Mouse (Mus musculus) bone marrow, adult 2 months (tissue): ENCODE data around the gene Slc38a6. TPM values are rescaled to one million over a fixed set of nuclear protein-coding genes. Genes with fewer than 3 reads are reported as not detected.

Experiments
- H3K27ac ChIP-seq: fragments of 200-500 bp; 2 replicates; pipeline ENCODE4 v1.5.1; 2012; ENCODE audit warnings: low read depth, mild to moderate bottlenecking, control low read depth, inconsistent platforms, low read length; ENCODE audit not compliant: control insufficient read depth, poor library complexity, insufficient read depth
- H3K4me1 ChIP-seq: fragments of 200-500 bp; 2 replicates; pipeline ENCODE4 v1.6.1; 2011; ENCODE audit warnings: low read length; ENCODE audit not compliant: control insufficient read depth, insufficient read depth
- H3K4me3 ChIP-seq: fragments of 200-500 bp; replicated peaks from 2 replicates; pipeline ENCODE3; 2011; ENCODE audit warnings: mild to moderate bottlenecking, low read depth, low read length, control low read depth; ENCODE audit not compliant: control insufficient read depth
- CTCF ChIP-seq: fragments of 200-500 bp; IDR thresholded peaks from 2 replicates; pipeline ENCODE4 v1.5.1; 2011; ENCODE audit warnings: low read length, control low read depth; ENCODE audit not compliant: control insufficient read depth, insufficient read depth
- POLR2A ChIP-seq: fragments of 200-500 bp; IDR thresholded peaks from 2 replicates; pipeline ENCODE4 v1.6.1; 2011; ENCODE audit warnings: low read depth, mild to moderate bottlenecking, control low read depth, low read length, borderline replicate concordance; ENCODE audit not compliant: control insufficient read depth
- WGBS: fragments of 180-500 bp; shearing (Covaris S2); methylation state at CpG from one replicate; pipeline ENCODE4 v1.1.7; 2018; 5-methylcytosine and 5-hydroxymethylcytosine counted together
- polyA plus RNA-seq: library from polyadenylated mRNA; stranded (reverse); fragments of >200 nt; gene quantifications from 2 replicates; pipeline ENCODE4 v1.2.4, GENCODE M21; 2011; ENCODE audit warnings: low replicate concordance; ENCODE audit not compliant: missing spikeins, insufficient read depth, insufficient read length

Gene Slc38a6
- polyA plus RNA-seq, 1 experiment: 6.3 TPM

DNA sequence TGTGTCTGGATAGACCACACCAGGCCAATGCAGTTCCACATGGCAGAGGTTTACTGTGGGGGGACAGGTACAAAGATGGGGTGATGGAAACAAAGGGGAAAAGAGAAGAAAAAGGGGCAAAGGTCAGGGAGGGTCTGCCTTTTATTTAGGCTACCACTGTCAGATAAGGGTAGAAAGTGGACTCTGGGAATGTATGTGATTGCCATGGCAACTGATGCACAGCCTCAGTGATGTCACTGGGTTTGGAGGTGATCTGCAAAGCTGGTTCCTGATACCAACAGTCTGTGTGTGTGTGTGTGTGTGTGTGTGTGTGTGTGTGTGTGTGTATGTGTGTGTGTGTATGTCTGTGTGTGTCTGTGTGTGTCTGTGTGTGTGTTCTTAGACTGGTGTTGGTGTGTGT lies 106.4 kb downstream of the Slc38a6 start:
- Histone ChIP-seq H3K27ac (no peak overlapping the region), H3K4me1 (no peaks in the 10 kb centered on the region), H3K4me3 (no peak overlapping the region)
- TF ChIP-seq POLR2A: no peak
- no peak for TF ChIP-seq CTCF

GRCm38 (mm10) chr12:73393881-73394291 lies 107.3 kb downstream of the Slc38a6 start:
- WGBS: 82% methylated on average over 6 of the region's 6 CpGs
- no peak overlapping the region for H3K4me3 ChIP-seq
- no peak overlapping the region for H3K27ac ChIP-seq
- TF ChIP-seq CTCF (no peak), POLR2A (no peak)
- H3K4me1 ChIP-seq: no peaks in the 10 kb centered on the region

DNA sequence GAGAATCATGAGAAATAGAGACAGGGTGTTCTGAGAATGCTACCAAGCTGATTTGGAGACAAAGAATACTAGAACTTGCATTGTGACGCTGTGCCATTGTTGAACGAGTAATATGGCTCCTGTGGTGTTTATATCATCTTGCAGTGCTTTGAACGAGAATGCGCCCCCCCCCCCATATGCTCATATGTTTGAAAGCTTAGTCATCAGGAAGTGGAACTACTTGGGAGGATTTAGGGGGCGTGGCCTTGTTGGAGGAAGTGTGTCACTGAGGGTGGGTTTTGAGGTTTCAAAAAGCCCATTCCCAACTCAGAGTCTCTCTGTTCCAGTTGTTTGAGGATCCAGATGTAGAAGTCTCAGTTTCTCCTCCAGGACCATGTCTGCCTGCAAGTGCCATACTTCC lies 108.0 kb downstream of the Slc38a6 start:
- TF ChIP-seq POLR2A: no peak
- no peak for TF ChIP-seq CTCF

GRCm38 (mm10) chr12:73399426-73399825 lies 112.8 kb downstream of the Slc38a6 start:
- TF ChIP-seq CTCF (no peak), POLR2A (no peak)
- Histone ChIP-seq H3K4me1 (peaks cover 2% of the 10 kb centered on the region; the same call in 1 of the 2 replicates), H3K4me3 (no peak overlapping the region), H3K27ac (no peak overlapping the region)
- 83% methylated on average over 4 of the region's 4 CpGs for WGBS

More for the DNA sequence above, 108.0 kb downstream of the Slc38a6 start:
- Histone ChIP-seq H3K4me3 (no peak overlapping the region), H3K27ac (no peak overlapping the region), H3K4me1 (no peaks in the 10 kb centered on the region)
- WGBS: 82% methylated on average over 5 of the region's 5 CpGs

DNA sequence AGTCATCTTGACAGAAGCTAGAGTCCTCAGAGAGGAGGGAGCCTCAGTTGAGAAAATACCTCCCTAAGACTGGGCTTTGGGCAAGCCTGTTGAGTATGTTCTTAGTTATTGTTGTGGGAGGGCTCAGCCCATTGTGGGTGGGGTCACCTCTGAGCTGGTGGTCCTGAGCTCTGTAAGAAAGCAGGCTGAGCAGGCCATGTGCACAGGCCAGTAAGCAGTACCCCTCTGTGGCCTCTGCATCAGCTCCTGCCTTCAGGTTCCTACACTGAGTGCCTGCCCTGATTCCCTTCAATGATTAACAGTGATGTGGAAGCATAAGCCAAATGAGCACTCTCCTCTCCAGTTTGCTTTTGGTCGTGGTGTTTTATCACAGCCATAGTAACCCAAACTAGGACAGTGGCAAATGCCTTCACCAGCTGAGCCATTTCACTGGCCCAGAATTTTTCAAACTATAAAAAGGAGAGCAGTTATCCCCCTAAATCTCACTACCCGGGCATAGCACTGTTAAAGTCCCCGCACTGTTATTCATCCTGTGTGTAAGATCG lies 114.0 kb downstream of the Slc38a6 start:
- WGBS: 86% methylated on average over 4 of the region's 4 CpGs
- Histone ChIP-seq H3K4me3 (no peak overlapping the region), H3K27ac (no peak overlapping the region), H3K4me1 (peaks cover 2% of the 10 kb centered on the region; the same call in 1 of the 2 replicates)
- TF ChIP-seq POLR2A (no peak), CTCF (no peak)

DNA sequence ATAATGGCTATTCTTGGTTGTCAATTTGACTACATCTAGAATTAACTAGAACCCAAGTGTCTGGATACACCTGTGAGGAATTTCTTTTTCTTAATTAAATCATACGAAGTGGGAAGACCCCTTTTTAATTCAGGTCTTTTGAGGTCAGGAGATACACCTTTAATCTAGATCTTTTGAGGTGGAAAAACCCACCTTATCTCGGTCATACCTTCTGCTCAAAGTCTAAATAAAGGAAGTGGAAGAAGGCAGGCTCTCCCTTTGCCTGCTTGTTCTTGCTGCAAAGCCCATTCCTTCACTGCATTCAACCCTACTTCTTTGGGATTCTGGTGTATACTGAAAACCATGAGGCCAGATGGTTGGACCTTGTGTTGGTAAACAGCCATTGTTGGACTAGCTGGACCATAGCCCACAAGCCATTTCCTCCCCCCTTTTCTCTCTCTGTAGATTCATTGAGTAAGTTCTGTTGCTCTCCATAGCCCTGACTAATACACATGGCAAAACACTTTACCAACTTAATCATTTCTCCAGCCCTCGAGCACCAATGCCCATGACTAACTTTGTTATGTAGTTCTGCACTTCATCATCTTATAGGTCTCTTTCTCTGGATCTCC lies 115.0 kb downstream of the Slc38a6 start:
- Histone ChIP-seq H3K4me1 (peaks cover 2% of the 10 kb centered on the region; the same call in 1 of the 2 replicates), H3K4me3 (no peak overlapping the region), H3K27ac (no peak overlapping the region)
- 35% methylated on average over 3 of the region's 3 CpGs for WGBS
- no peak for TF ChIP-seq POLR2A
- TF ChIP-seq CTCF: no peak

DNA sequence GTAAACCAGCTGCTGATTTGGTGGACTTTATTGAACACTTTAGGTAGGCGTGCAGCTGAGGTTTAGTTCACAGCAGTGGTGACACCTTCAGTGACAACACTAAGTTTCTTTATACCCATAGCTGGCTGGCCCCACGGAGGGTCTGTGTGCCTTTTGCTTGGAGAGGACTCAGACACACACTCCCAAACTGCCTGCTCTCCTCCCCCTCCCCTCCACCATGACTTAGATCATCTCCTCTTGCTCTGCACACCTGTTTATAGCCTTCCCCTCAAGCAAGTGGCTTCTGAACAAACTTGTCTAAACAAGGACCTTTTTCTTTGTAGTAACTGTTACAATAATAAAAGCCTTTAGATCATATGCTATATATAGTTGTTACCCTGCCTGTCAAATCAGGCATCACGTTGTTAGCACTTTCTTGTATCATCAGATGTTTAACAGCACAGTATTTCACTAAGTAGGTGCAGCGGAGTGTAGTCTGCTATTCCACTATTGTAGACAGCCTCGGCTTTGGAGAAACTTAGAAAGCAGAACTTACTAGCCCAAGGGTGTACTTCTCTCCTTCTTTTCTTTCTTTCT lies 115.6 kb downstream of the Slc38a6 start:
- Histone ChIP-seq H3K4me3 (no peak overlapping the region), H3K27ac (no peak overlapping the region; the same call in 1 of the 2 replicates), H3K4me1 (peaks cover 2% of the 10 kb centered on the region; the same call in 1 of the 2 replicates)
- TF ChIP-seq POLR2A (no peak), CTCF (no peak)
- 76% methylated on average over 5 of the region's 5 CpGs for WGBS

DNA sequence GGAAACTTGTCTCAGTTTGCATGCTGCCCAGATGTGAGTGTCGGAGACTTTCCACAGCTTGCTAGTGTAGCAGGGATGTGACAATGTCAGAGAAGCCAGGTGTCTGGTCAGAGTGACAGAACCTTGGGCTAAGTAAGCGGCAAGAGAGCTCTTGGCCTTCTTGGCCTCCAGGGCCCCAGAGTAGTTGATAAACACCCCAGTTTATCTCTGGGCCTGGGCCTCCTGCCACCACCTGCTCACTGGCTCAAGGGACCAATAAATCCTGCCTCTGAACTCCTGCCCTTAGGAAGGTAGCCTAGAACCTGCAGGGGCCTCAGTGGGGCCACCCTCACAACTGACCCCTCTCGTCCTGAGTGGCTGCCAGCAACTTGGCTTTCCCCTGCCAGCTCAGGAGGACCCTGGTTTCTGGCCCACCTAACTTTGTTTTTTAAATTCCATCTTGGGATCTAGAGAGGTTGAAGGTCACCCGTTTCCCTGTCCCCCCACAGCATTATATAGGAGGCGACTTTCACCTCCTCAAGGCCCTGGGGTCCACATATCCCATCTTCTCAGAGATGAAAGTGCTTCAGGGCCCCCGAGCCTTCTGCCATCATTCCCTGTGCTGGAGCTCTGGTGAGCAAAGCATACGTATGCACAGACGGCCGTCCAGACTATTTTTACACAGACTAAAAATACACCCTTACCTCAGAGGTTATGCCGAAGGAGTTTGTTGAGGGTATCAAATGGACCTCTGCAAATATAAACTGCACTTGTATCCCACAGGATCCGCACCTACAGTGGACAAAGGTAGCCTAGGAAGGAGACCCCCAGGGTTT lies 116.5 kb downstream of the Slc38a6 start:
- H3K27ac ChIP-seq: no peak overlapping the region
- TF ChIP-seq POLR2A (no peak), CTCF (no peak)
- 79% methylated on average over 11 of the region's 11 CpGs for WGBS
- peaks cover 2% of the 10 kb centered on the region; the same call in 1 of the 2 replicates for H3K4me1 ChIP-seq
- H3K4me3 ChIP-seq: no peak overlapping the region

Other genes with a start within 250 kb of the Slc38a6 start
- 2.7 and 4.1 TPM in 2 replicates for gene Six1, start 232.9 kb upstream of the Slc38a6 start, polyA plus RNA-seq
- gene Six4, start 173.3 kb upstream of the Slc38a6 start, polyA plus RNA-seq: 0.14 and 2.0 TPM in 2 replicates
- gene Mnat1, start 163.1 kb upstream of the Slc38a6 start, polyA plus RNA-seq: 2.9 and 5.2 TPM in 2 replicates
- gene Trmt5, start 69 bp upstream of the Slc38a6 start, polyA plus RNA-seq: 4.4 and 13.1 TPM in 2 replicates